Mouse (Mus musculus) frontal cortex, adult (tissue): ENCODE data around the gene Asap2.
A peak's percentile ranks its signal among the peaks of the same experiment; 100 is the strongest.

ENCODE experiments used
- ATAC-seq: cut with Nextera tagmentation; 2 replicates; pipeline ENCODE4 v1.9.2; 2017; ENCODE audit warnings: mild to moderate bottlenecking, moderate library complexity, mixed read lengths; ENCODE audit not compliant: low TSS enrichment

The Asap2 gene

DNA sequence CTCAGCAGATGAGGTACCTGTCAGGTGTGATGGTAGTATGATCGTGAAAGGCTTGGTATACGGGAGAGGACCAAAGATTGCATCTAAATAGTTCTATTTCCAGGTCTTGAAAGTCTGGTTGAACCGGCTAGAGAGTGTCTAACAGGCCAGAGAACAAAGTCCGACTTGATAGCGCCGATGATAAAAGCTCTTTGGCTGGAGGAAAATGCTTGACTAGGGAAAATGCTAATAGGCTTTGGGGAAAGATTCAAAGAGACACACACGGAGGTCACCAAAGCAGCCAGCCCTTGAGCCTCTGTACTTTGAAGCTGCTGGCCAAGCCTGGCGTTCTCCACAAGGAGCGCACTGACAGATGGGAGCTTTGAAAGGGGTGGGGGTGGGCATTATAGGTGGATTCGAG lies 219.0 kb downstream of the Asap2 start:
- ATAC-seq, result peak; percentile 20; the same call in 1 of the 2 replicates

- no peak for ATAC-seq
Measured at GRCm38 (mm10) chr12:21212876-21213275, 222.6 kb downstream of the Asap2 start.

DNA sequence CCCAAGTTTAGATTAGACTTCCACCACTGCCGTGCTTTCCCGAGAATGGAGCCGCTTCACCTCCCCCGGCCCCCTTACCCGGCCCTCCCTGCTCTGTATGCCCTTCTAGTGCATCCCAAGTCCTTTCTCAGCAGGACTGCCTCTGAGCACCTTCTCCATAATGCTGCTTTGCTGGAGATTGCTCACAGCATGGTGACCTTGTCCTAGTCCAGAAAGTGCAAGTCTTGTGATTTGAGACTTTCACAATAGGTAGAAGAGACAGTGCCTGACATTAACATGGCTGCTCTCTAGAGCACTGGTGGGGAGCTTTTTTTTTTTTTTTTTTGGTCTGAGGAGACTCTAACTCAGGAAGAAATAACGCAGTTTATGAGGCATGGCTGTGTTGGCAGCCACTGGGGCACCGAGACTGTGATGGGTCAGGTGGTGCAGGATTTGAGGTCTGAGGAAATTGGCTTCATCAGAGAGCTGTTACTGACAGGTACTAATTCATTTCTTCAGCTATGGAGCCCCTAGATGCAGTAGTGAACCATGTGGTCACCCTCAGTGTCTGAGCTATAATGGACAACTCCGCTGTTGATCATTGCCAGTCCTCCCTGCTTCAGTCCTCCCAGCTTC lies 224.4 kb downstream of the Asap2 start:
- no peak for ATAC-seq

GRCm38 (mm10) chr12:21217776-21218444 lies 227.7 kb downstream of the Asap2 start:
- ATAC-seq, result peak; percentile 73; the same call in 1 of the 2 replicates

DNA sequence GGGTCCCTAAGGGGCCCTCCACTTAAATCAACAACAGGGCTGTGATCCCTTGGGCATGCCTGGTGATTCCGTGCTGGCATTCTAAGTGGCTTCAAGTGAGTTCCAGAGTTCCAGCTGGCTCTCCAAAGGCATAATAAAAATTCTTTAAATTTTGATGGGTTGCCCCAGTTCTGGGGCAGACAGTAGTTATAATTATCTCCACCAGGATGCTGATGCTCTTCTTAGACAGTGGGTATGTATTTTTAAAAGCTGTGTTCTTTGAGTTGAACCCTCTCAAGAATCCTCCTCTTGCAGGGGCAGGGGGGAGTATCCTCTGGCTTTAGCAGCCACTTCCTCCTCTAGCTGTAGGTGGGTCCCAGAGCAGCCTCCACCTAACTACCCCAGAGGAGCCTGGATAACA lies 230.3 kb downstream of the Asap2 start:
- ATAC-seq, result peak; percentile 78

DNA sequence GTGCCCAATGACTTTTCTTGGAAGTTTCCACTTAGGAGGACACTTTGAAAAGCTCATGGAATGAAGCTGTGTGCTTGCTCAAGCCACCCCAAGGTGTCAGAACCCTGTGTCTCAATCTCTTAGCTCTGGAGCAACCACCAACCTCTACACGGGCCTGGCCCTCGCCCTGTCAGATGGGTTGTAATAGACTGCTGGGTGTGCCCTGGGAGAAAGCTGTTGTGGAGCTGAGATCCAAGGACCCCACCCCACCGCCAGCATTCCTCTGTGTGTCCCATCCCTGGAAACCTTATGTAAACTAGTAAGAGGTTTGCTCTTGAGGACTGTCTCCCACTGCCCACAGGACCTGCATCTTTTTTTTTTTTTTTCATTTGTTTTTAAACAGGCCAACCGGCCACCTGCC lies 233.7 kb downstream of the Asap2 start:
- ATAC-seq, result no peak

DNA sequence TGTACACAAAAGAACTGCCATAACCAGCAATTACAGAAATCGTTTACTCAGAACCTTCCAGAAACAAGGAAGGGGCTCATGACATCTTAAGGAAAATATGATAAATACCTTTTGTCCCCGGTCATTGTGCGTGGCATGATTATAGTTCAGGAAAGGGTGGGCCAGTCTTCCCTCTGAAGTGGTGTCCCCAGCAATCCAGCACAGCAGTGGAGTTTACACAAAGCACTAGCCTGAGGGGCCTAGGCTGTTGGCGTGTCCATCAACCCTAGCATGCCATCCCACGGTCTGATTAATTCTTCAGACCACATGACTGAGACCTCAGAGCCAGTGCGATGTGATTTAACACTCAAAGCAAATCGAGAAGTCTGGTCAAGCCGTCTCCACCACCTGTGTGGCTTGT lies 235.1 kb downstream of the Asap2 start:
- ATAC-seq, result no peak

DNA sequence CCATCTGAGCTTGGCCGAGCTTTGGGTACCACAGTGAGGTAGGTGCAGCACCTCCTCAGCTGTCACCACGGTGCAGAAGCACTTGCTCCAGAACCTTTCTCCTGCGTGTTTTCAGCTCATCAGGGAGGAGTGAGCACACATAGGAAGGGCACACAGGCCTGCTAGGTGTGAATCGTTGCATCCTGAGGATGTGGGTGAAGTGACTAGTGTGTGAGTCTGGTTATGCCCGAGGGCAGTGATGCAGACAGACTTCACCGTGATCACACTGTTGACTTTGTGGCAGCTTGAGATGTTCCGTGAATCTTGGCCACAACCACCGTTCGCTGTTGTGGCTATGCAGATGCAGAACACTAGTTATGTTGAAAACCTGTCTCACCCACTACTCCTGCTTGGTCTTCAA lies 236.1 kb downstream of the Asap2 start:
- no peak for ATAC-seq

- peak; percentile 35 for ATAC-seq
Measured at GRCm38 (mm10) chr12:21227076-21227980, 237.1 kb downstream of the Asap2 start.

- ATAC-seq, result no peak
Measured at GRCm38 (mm10) chr12:21228650-21229049, 238.4 kb downstream of the Asap2 start.

- ATAC-seq, result peak; percentile 35
Measured at GRCm38 (mm10) chr12:21229076-21229918, 239.0 kb downstream of the Asap2 start.

- no peak for ATAC-seq
Measured at GRCm38 (mm10) chr12:21233727-21234126, 243.5 kb downstream of the Asap2 start.

DNA sequence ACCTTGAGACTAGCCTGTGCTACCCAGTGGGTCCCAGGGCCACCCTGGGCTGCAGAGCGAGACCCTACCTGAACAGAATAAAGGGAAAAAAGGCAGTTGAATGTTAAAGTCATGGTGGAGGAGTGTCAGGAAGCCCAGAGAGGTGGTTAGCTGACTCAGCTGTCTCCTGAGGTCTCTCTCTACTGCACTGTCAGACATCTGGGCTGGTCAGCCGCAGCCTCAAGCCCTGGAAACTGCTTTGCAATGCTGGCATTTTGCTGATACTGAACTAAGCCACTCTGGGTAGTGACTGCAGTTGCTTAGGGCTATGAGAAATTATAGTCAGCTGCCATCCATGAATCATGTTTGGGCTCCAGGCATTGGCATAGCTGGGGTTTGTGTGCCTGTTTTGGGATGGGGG lies 244.3 kb downstream of the Asap2 start:
- ATAC-seq, result no peak

GRCm38 (mm10) chr12:21241965-21242364 lies 251.7 kb downstream of the Asap2 start:
- no peak for ATAC-seq

GRCm38 (mm10) chr12:21244375-21244960 lies 254.2 kb downstream of the Asap2 start:
- no peak for ATAC-seq

- ATAC-seq, result no peak
Measured at GRCm38 (mm10) chr12:21247711-21248392, 257.6 kb downstream of the Asap2 start.

GRCm38 (mm10) chr12:21260494-21261256 lies 270.4 kb downstream of the Asap2 start:
- ATAC-seq, result peak; percentile 68; the same call in 1 of the 2 replicates

DNA sequence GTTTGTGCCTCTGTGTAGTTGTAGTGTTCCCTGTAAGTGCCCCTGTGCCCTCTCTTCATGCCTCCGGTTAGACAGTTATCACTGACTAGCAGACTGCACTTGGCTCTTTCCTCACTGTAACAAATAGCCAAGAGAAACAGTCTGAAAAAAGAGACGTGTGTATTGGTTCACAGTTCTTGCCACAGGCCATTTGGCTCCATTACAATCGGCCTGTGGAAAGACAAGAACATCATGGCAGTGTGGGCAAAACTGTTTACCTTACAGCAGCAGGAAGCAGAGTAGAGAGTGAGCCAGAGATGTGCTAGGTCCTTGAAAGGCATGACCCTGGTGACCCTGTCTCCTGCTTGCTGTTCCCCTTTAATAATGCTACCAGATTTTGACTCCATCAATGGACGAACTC lies 271.3 kb downstream of the Asap2 start:
- ATAC-seq, result no peak

DNA sequence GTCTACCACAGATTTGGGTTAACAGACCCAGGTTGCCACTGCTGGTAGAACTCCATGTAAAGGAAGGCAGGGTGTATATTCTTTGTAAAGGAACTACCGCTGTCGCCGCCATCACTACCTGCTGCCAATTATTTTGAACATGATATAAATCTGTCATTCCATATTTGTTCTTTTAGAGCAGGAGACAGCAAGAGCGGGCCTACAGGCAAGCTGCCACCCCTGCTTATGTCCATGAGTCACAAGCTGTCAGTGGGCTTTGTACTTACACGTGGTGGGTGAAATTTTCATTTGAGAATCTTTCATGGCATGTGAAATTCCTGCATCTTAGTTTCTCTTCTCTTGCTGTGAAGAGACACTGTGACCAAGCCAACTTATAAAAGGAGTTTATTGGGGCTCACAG lies 273.0 kb downstream of the Asap2 start:
- ATAC-seq, result peak; percentile 39; the same call in 1 of the 2 replicates

DNA sequence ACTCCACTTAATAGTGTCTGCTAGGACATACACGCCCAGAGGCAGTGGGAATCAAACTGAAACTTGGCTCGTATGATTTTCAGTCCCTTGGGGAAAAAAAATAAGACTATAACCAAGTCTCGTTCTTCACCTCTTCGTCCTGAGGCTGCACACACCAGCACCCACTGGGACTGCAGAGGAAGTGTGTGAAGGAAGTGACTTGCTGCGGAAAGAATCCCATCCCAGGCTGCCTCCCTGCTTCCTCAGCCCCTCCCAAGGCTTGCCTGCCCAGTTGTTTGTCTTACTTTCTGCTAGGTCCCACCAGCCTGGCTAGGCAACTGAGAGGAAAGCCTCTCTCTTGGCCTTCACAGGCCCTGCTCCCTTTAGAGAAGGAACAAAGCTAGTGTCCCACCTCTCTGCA lies 274.0 kb downstream of the Asap2 start:
- ATAC-seq, result no peak
